Mouse (Mus musculus) kidney, embryonic 15.5 days (tissue): ENCODE data around the gene Xpo4. TPM values are rescaled to one million over a fixed set of nuclear protein-coding genes. Genes with fewer than 3 reads are reported as not detected.
"Not testable (repeated sequence)": the region's sequence is repeated elsewhere in the genome, so short reads cannot be mapped to it uniquely, and the experiment has no call there.

ENCODE experiments used
- ATAC-seq: fragments of 200-750 bp; cut with Nextera tagmentation; replicated peaks from 2 replicates; pipeline ENCODE4 v1.8.0; 2017; ENCODE audit warnings: moderate TSS enrichment; ENCODE audit not compliant: low FRiP score
- H3K27ac ChIP-seq: fragments of 300-500 bp; sonication (generic); 2 replicates; pipeline ENCODE4 v1.5.1; 2015; ENCODE audit warnings: mild to moderate bottlenecking, inconsistent platforms
- H3K27me3 ChIP-seq: fragments of 300-500 bp; sonication (generic); 2 replicates; pipeline ENCODE4 v1.6.1; 2015; ENCODE audit warnings: inconsistent platforms
- H3K36me3 ChIP-seq: fragments of 300-500 bp; sonication (generic); 2 replicates; pipeline ENCODE4 v1.6.1; 2015; ENCODE audit warnings: inconsistent platforms
- H3K4me1 ChIP-seq: fragments of 300-500 bp; sonication (generic); 2 replicates; pipeline ENCODE4 v1.6.1; 2015; ENCODE audit warnings: inconsistent platforms
- H3K4me2 ChIP-seq: fragments of 300-500 bp; sonication (generic); 2 replicates; pipeline ENCODE4 v1.6.1; 2015; ENCODE audit warnings: moderate library complexity, mild to moderate bottlenecking, inconsistent platforms
- H3K4me3 ChIP-seq: fragments of 300-500 bp; sonication (generic); replicated peaks from 2 replicates; pipeline ENCODE4 v1.5.1; 2015; ENCODE audit warnings: mild to moderate bottlenecking, inconsistent platforms
- H3K9ac ChIP-seq: fragments of 300-500 bp; sonication (generic); 2 replicates; pipeline ENCODE4 v1.6.1; 2015; ENCODE audit warnings: mild to moderate bottlenecking, inconsistent platforms
- H3K9me3 ChIP-seq: fragments of 300-500 bp; sonication (generic); replicated peaks from 2 replicates; pipeline ENCODE4 v1.6.1; 2016; ENCODE audit warnings: inconsistent platforms
- WGBS: fragments of 180-500 bp; shearing (Covaris S2); methylation state at CpG from one replicate; pipeline ENCODE4 v1.1.7; 2015; ENCODE audit warnings: mixed read lengths; 5-methylcytosine and 5-hydroxymethylcytosine counted together
- polyA plus RNA-seq: library from polyadenylated mRNA; unstranded; fragments of >200 nt; fragmentation: Nextera tagmentation; extraction: Ambion mirVana; gene quantifications from 2 replicates; pipeline ENCODE4 v1.2.1, GENCODE M21; 2015

Gene Xpo4
- polyA plus RNA-seq, 1 experiment from 2014 or later = 24.0 TPM

DNA sequence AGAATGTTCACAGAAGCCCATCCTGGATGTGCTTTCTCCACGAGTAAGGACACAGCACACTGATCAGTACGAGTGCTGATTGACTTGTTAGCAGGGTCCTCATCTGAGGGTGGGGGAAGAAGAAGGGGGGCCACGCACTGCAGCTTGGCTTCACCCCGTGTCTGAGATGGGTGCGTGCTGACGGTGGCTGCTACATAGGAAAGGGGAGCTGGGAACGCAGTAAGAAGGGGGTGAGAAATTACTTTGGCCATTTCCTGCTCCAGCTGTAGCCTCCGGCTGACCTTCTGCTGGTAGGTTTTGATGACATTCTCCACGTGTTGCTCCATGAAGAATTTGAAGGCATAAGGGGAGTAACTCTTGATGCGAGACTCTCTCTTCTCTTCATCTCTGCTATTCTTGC, 33.8 kb upstream of the Xpo4 start:
- H3K27ac ChIP-seq = no peak overlapping the region
- peaks cover 83% of the 10 kb centered on the region for H3K36me3 ChIP-seq
- H3K27me3 ChIP-seq = no peaks in the 10 kb centered on the region
- 89% methylated on average over 10 of the region's 10 CpGs for WGBS
- no peak for ATAC-seq
- no peaks in the 10 kb centered on the region for H3K9me3 ChIP-seq
- no peaks in the 10 kb centered on the region for H3K4me1 ChIP-seq
- H3K4me3 ChIP-seq = no peak overlapping the region
- H3K4me2 ChIP-seq = no peak overlapping the region
- no peak overlapping the region for H3K9ac ChIP-seq

GRCm38 (mm10) chr14:57696066-57696465, 30.8 kb upstream of the Xpo4 start:
- Histone ChIP-seq H3K9me3 (no peaks in the 10 kb centered on the region), H3K4me1 (no peaks in the 10 kb centered on the region), H3K27ac (no peak overlapping the region), H3K9ac (no peak overlapping the region), H3K4me3 (no peak overlapping the region), H3K4me2 (no peak overlapping the region), H3K36me3 (peaks cover 85% of the 10 kb centered on the region), H3K27me3 (no peaks in the 10 kb centered on the region)
- 95% methylated on average over 15 of the region's 15 CpGs for WGBS
- no peak for ATAC-seq

DNA sequence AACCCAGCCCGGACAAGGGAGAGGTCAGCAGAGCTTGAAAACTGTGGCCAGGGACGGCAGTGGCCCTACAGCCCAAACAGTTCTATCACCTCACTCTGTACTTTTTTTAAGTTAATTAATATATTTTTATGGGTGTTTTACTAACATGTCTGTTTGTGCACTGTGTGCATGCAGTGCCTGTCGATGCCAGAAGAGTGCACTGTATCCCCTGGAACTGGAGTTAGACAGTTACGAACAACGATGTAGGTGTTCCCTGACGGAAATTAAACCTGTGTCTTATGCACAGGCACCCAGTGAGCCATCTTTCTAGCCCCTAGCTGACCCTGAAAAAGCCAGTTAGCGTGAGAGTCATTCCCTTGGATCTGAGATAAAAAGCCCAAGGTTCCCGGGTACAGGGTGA, 30.3 kb upstream of the Xpo4 start:
- Histone ChIP-seq H3K27me3 (no peaks in the 10 kb centered on the region), H3K9me3 (no peaks in the 10 kb centered on the region), H3K9ac (no peak overlapping the region), H3K4me3 (no peak overlapping the region), H3K4me1 (no peaks in the 10 kb centered on the region), H3K36me3 (peaks cover 88% of the 10 kb centered on the region), H3K27ac (no peak overlapping the region), H3K4me2 (no peak overlapping the region)
- 90% methylated on average over 8 of the region's 8 CpGs for WGBS
- ATAC-seq = no peak

GRCm38 (mm10) chr14:57694246-57694645, 29.0 kb upstream of the Xpo4 start:
- Histone ChIP-seq H3K4me2 (no peak overlapping the region), H3K36me3 (peaks cover 87% of the 10 kb centered on the region), H3K9me3 (no peaks in the 10 kb centered on the region), H3K4me1 (no peaks in the 10 kb centered on the region), H3K9ac (no peak overlapping the region), H3K27me3 (no peaks in the 10 kb centered on the region), H3K27ac (no peak overlapping the region), H3K4me3 (no peak overlapping the region)
- ATAC-seq = no peak
- 87% methylated on average over 16 of the region's 16 CpGs for WGBS

DNA sequence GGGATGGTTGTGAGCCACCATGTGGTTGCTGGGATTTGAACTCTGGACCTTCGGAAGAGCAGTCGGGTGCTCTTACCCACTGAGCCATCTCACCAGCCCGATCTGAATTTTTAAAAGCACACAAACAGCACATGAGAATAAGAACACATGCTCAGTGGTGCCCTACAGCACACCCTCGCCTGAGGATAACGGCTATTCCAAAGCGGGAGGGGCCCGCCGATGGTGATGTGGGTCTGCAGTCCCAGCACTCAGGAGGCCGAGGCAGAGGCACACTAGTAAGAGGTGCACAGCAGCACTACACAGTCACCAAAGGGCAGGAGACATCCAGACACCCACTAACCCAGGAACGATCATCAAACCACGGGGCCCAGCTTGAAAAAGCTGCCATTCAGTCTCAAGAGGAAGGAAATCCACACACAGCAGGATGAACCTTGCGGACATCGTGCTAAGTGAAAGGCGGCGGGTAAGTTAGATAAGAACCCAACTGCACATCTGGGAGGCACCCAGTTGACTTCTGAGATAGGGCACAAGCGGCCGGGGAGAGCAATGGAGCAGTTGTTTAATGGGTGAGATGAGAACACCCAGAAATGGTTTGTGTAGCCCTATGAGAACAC, 27.4 kb upstream of the Xpo4 start:
- no peaks in the 10 kb centered on the region for H3K9me3 ChIP-seq
- H3K4me1 ChIP-seq = no peaks in the 10 kb centered on the region
- H3K9ac ChIP-seq = no peak overlapping the region
- peaks cover 86% of the 10 kb centered on the region for H3K36me3 ChIP-seq
- no peaks in the 10 kb centered on the region for H3K27me3 ChIP-seq
- 93% methylated on average over 17 of the region's 17 CpGs for WGBS
- H3K27ac ChIP-seq = no peak overlapping the region
- no peak for ATAC-seq
- no peak overlapping the region for H3K4me3 ChIP-seq
- no peak overlapping the region for H3K4me2 ChIP-seq

GRCm38 (mm10) chr14:57691316-57691715, 26.1 kb upstream of the Xpo4 start:
- Histone ChIP-seq H3K36me3 (peaks cover 74% of the 10 kb centered on the region), H3K4me2 (no peak overlapping the region), H3K27me3 (no peaks in the 10 kb centered on the region), H3K4me3 (no peak overlapping the region), H3K27ac (no peak overlapping the region), H3K9ac (no peak overlapping the region), H3K9me3 (no peaks in the 10 kb centered on the region), H3K4me1 (no peaks in the 10 kb centered on the region)
- ATAC-seq = no peak
- WGBS = 96% methylated on average over 23 of the region's 24 CpGs

DNA sequence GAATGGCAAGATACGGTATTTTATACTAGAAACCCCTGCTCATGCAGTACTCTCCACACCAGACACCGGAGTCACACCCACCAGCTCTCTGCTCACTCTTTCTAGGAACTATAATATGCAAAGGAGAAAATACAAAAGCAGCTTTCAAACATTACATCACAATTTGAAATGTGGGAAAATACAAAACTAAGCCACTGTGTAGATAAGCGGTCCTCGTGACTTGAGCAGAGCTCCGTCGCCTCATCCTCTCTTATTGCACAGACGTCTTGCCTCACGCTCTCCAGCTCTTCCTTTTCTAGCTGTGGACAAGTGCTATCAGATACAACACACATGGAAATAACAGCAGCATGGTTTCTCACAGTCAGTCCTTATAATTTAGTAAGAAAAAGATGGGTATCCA, 25.5 kb upstream of the Xpo4 start:
- Histone ChIP-seq H3K4me1 (0 out of 2 replicates have a peak, but pooled peaks cover 2% of the 10 kb centered on the region), H3K9ac (no peak overlapping the region), H3K36me3 (peaks cover 67% of the 10 kb centered on the region), H3K4me2 (no peak overlapping the region), H3K27ac (no peak overlapping the region), H3K9me3 (no peaks in the 10 kb centered on the region), H3K27me3 (no peaks in the 10 kb centered on the region), H3K4me3 (no peak overlapping the region)
- ATAC-seq = no peak
- WGBS = 97% methylated on average over 8 of the region's 8 CpGs

DNA sequence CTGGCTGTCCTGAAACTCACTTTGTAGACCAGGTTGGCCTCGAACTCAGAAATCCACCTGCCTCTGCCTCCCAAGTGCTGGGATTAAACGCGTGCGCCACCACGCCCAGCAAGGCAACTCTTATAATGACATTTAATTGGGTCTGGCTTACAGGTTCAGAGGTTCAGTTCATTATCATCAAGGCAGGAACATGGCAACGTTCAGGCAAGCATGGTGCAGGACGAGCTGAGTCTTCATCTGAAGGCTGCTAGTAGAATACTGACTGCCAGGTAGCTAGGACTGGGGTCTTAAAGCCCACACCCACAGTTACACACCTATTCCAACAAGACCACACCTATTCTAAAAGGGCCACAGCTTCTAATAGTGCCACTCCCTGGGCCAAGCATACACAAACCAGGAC, 22.8 kb upstream of the Xpo4 start:
- H3K4me2 ChIP-seq, H3K27ac ChIP-seq, H3K4me1 ChIP-seq, H3K27me3 ChIP-seq, H3K4me3 ChIP-seq, H3K9ac ChIP-seq, ATAC-seq, H3K9me3 ChIP-seq: not testable (repeated sequence)
- peaks cover 44% of the 10 kb centered on the region for H3K36me3 ChIP-seq
- 93% methylated on average over 7 of the region's 7 CpGs for WGBS

GRCm38 (mm10) chr14:57687441-57687840, 22.2 kb upstream of the Xpo4 start:
- ATAC-seq = no peak
- no peaks in the 10 kb centered on the region for H3K27me3 ChIP-seq

DNA sequence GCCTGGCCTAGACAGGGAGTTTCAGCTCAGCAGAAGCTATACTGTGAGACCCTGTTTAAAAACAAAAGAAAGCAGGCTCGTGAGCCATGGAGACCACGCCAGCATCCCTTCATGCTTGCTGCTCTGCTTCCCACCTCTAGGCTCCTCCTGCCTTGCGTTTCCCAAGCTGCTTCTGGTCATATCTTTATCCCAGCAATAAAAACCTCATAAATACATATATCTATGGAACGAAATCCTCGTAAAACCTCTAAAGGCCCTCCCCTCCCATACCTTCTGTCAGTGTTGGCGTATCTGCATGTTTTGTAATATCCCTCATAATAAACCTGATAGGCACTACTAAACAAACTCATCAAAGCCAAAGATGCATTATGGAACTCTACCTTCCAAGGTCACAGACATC, 21.4 kb upstream of the Xpo4 start:
- 86% methylated on average over 6 of the region's 6 CpGs for WGBS
- Histone ChIP-seq H3K9ac (no peak overlapping the region), H3K4me1 (0 out of 2 replicates have a peak, but pooled peaks cover 2% of the 10 kb centered on the region), H3K4me3 (no peak overlapping the region), H3K9me3 (no peaks in the 10 kb centered on the region), H3K27me3 (no peaks in the 10 kb centered on the region), H3K36me3 (peaks cover 33% of the 10 kb centered on the region), H3K4me2 (no peak overlapping the region), H3K27ac (no peak overlapping the region)
- no peak for ATAC-seq

More at GRCm38 (mm10) chr14:57687441-57687840, 22.2 kb upstream of the Xpo4 start:
- H3K4me2 ChIP-seq = no peak overlapping the region
- no peak overlapping the region for H3K4me3 ChIP-seq
- 79% methylated on average over 5 of the region's 5 CpGs for WGBS
- H3K36me3 ChIP-seq = peaks cover 39% of the 10 kb centered on the region
- no peak overlapping the region for H3K27ac ChIP-seq
- H3K9ac ChIP-seq = no peak overlapping the region
- H3K4me1 ChIP-seq = 0 out of 2 replicates have a peak, but pooled peaks cover 2% of the 10 kb centered on the region
- H3K9me3 ChIP-seq = no peaks in the 10 kb centered on the region

DNA sequence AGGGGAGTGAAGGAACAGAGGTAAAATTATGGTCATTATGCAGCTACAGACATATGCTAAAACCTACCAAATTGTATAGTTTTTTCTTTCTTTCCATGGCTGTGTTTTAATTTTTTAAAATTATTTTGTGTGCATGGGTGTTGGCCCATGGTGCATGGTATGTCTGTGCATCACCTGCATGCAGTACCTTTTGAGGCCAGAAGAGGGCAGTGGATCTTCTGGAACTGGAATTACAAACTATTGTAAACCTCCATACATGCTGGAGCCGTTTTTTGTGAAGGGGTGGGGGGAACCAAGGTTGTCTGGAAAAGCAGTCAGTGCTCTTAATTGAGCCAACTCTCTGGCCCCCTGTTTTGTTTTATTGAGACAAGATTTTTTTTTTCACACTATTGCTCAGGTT, 19.3 kb upstream of the Xpo4 start:
- H3K4me1 ChIP-seq = 0 out of 2 replicates have a peak, but pooled peaks cover 2% of the 10 kb centered on the region
- H3K4me3 ChIP-seq = no peak overlapping the region
- 3% methylated on average over 1 of the region's 1 CpGs for WGBS
- ATAC-seq = no peak
- H3K36me3 ChIP-seq = peaks cover 14% of the 10 kb centered on the region
- no peaks in the 10 kb centered on the region for H3K9me3 ChIP-seq
- H3K9ac ChIP-seq = no peak overlapping the region
- H3K4me2 ChIP-seq = no peak overlapping the region
- H3K27ac ChIP-seq = no peak overlapping the region
- H3K27me3 ChIP-seq = no peaks in the 10 kb centered on the region

DNA sequence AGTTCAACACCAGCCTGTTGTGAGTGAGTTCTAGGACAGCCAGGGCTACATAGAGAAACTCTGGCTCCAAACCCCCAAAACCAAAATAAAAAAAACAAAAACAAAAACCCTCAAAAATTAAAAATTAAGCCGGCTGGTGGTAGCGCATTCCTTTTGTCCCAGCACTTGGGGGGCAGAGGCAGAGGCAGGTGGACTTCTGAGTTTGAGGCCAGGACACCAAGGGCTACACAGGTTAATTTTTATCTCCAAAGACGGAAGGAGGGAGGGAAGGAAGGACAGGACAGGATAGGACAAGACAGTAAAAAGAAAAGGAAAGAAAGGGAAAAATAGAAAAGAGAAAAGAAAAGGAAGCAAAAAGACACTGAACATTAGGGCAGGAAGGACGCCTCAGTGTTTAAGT, 17.5 kb upstream of the Xpo4 start:
- no peaks in the 10 kb centered on the region for H3K36me3 ChIP-seq
- no peak overlapping the region for H3K27ac ChIP-seq
- no peak overlapping the region for H3K4me2 ChIP-seq
- ATAC-seq = no peak
- WGBS = 86% methylated on average over 4 of the region's 4 CpGs
- H3K27me3 ChIP-seq = no peaks in the 10 kb centered on the region
- H3K4me3 ChIP-seq = no peak overlapping the region
- 0 out of 2 replicates have a peak, but pooled peaks cover 2% of the 10 kb centered on the region for H3K4me1 ChIP-seq
- no peak overlapping the region for H3K9ac ChIP-seq
- no peaks in the 10 kb centered on the region for H3K9me3 ChIP-seq

GRCm38 (mm10) chr14:57679958-57680535, 14.8 kb upstream of the Xpo4 start:
- Histone ChIP-seq H3K9me3 (no peaks in the 10 kb centered on the region), H3K27ac (no peak overlapping the region), H3K4me1 (no peaks in the 10 kb centered on the region), H3K4me3 (no peak overlapping the region), H3K9ac (no peak overlapping the region), H3K36me3 (no peaks in the 10 kb centered on the region), H3K4me2 (no peak overlapping the region), H3K27me3 (no peaks in the 10 kb centered on the region)
- 43% methylated on average over 5 of the region's 5 CpGs for WGBS
- no peak for ATAC-seq
